Mouse (Mus musculus) CD4-positive naive resting alpha-beta T cell, adult 76 days (primary cell): Measurements from ENCODE around the gene Zfp804a. TPM values are rescaled to one million over a fixed set of nuclear protein-coding genes. Genes with fewer than 3 reads are reported as not detected.

ENCODE experiments used
- total RNA-seq: library from RNA; stranded (reverse); gene quantifications from one replicate; pipeline ENCODE4 v1.2.4, GENCODE M21; 2023

Gene Zfp804a
- total RNA-seq: not detected

DNA sequence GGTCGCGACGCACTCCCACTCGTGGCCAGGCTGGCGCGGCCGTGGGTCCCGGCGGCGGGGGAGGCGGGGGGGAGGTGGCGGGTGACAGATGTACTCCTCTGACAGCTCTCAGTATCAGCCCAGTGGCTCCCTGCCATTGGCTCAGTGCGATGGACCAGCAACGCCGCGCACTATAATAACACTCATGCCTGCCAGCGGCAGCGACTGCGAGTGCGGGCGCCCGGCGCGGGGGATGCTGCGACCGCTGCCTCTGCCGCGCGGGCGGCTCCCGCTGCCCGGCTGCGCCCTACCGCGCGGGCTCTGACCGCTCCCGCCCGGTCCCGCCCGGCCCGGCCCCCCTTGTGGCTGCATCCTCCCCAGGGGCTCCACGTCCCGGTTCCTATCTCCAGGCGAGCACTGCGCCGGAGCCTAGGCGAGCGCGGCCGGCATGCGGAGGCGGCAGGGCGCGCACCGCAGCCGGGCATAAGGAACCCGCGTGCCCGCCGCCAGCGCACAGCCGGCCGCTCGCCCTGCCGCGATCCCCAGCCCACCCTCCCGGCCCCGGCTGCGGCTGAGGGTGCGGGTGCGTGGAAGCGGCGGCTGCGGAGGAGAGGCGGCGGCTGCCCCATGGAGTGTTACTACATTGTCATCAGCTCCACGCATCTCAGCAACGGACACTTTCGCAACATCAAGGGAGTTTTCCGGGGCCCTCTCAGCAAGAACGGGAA is at the start of gene Zfp804a:
TSS of gene Zfp804a (plus strand) at position 38 of the 707 bp plus-strand sequence.

